Mouse (Mus musculus): ENCODE results near the gene Xab2.

Gene Xab2

GRCm38 (mm10) chr8:3567641-3568371 lies 53.3 kb downstream of the Xab2 start, which contains the start of gene C330021F23Rik:
TSS of gene C330021F23Rik (plus strand) at chr8:3567990.
- DNase-seq (ENCODE audit: inconsistent age in 2 of 2, low spot score in 1 of 2) = no peak
